Mouse (Mus musculus) spleen, adult 12 weeks (tissue): ENCODE data around the gene Ano8.
"Not testable (repeated sequence)": the region's sequence is repeated elsewhere in the genome, so short reads cannot be mapped to it uniquely, and the experiment has no call there.

Experiments used
- DNase-seq: peaks from one replicate; pipeline ENCODE4 v3.0.0; 2022; ENCODE audit warnings: low spot score

The Ano8 gene

DNA sequence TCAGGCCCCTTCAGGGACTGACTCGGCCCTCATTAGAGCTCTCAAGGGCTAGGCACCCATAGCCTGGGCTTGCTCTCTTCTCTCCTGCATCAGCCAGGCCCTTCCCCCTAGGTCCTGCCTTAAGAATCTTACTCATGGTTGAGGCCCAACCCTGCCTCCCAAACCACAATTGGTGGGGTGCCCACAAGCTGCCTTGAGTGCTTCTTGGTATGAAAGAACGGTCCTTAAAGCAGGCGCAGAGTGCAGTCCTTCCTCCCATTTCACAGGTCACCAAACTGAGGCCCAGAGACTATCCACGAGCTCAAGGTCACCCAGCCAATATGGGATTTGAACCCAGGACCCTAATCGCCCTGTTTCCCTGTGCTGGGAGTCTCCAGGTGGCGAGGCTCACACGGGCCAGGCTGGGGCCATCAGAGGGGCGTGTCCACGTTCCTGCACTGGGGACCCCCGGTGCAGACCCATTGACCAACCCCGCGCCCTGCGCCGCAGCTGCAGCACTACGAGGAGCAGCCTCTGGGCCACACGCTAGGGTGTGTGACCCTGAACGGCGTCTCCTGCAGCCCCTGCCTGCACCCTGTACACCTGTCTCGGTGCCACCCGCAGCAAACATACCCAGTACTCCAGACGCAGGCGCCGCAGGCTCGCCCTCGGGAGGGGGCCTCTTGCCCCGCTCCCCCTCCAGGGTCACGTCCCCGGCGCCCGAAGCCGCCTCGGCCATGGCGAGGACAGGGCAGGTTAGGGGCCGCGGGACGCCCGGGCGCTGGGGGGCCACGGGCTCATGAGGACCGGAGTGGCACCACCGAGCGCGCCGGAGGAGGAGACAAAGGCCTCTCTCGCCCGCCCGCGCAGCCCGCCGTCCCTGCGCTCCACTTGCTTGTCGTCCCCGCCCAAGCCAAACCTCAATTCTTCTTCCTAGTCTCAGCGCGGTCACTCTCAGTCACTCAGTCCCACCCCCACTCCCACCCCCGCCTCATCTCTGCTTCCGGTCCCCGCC is at the start of gene Ano8:
Gene Ano8 (minus strand): TSS at position 822 of the 994 bp plus-strand sequence.
- DNase-seq = peak; percentile 59

DNA sequence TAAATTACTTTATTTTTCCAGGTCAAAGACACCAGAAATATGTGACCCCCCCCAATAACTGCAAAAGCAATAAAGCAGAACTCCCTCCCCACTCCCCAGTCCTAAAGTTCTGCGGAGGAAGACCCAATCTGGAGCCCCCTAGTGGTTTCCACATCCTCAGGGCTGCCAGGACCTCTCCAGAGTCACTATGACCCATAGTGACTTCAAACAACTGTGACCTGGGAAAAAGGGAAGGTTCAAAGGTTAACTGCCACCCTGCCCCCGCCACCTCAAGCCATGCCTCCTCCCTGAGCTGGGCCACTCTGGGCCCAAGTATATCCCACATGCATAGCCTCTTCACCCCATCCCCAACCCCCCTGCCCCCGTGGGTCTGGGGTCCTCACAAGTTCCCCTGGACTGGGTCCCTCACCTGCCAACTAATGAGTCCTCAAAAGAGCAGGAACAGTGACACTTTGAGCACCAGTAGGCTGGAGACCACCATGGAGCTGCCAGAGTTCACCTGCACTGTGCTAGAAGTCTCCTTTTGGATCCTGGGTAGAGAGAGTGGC is 48.6 kb upstream of the Ano8 start:
- no peak for DNase-seq

DNA sequence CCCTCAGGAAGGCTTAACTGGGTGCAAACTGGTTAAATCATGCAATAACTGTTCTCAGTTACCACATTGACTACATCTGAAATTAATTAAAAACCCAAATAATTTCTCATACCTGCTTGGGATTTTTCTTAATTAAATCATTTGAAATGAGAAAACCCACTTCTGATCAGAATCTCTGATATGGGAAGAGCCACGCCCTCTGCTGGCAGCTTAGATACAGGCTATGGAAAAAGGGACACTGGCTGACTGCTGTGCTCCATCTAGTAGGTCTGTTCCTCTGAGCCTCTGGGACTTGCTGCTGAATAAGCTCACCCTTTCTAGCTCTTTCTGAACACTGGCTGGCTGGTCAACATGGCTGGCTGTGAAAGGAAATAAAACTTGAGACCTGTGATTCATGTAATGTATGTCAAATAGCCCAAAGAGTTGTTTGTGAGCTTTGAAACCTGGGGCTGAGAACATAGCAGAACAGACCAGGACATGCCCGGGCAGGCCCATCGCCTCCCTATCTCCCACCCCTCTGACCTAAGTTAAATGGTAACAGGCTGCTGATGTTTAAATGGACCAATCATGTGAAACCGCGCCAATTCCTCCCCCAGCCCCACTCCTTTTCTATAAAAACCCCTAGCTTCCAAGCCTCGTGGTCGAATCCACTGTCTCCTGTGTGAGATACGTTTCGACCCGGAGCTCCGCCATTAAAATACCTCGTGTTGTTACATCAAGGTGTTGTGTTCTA is 45.1 kb upstream of the Ano8 start:
- not testable (repeated sequence) for DNase-seq

DNA sequence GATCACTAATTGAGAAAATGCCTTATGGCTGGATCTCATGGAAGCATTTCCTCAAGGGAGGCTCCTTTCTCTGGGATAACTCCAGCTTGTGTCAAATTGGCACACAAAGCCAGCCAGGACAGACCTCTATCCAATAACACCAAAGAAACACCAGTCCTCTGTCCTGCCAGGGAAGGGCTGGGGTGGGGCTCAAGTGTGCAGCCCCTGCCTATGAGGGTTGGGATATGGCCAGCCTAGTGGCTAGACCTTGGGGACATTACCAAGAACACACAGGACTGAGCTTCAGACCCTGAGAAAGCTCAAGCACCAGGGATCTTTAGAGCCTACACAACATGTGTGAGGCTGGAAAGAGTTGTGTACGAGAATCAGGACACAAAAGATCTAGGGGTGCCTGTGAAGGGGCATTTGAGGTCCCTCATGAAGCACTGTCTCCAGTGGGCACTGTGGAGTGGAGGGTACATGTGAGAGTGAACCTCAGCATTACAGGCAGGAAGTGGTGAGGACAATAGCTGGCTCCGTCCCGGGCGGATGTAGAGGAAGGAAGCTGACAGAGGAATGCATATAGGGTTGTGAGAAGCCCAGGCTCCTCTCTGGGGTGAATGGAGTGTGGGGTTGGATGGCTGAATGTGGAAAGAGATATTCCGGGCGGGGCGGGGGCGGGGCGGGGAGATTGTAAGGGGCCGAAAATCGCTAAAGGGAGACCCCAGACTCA is 42.8 kb upstream of the Ano8 start:
- DNase-seq = no peak

DNA sequence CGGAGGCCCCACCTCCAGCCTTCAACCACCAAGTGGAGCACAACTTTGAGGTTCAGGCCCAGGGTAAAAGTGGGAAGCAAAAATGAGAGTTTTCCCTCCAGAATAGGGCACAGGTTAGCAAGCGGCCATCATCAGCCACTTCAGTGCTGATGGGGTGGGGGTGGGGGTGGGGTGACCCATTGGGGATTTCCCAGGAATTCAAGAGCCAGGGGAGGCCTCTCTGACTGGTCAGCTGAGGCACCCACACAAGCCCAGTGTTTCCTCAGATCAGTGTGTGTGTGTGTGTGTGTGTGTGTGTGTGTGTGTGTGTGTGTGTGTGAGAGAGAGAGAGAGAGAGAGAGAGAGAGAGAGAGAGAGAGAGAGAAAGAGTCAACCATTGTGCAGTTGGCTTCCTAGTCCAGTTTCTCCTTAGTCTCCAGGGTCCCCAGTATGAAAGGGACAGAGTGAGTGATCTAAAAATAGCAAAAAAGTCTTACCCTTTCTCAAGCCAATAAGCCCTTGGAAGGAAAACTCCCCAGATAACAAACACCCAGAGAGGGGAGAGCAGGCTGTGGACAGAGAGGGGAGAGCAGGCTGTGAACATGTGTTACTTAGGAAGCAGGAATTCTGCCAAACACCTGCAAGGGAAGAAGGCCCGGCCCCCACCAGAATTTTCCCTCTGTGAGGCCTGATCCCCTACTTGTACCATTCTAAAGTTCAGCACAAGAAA is 41.6 kb upstream of the Ano8 start:
- DNase-seq = no peak

DNA sequence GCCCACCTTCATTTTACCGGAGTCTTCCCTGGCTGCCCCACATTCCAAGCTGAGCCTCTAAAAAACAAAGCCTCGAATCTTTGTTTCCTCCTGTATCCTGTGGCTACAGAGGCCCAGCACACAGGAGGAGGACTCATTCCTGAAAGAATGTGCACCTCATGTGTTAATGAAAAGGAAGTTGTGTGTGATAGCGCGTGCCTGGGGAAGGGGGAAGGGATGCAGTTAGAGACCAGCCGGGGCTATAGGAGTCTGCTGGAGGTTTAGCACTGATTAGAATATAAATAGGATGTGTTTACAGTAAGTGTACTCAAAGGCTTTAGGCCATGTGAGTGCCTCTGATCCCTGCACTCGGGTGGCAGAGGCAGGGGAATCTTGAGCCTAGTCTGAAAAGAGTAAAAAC is 40.5 kb upstream of the Ano8 start:
- DNase-seq = no peak

DNA sequence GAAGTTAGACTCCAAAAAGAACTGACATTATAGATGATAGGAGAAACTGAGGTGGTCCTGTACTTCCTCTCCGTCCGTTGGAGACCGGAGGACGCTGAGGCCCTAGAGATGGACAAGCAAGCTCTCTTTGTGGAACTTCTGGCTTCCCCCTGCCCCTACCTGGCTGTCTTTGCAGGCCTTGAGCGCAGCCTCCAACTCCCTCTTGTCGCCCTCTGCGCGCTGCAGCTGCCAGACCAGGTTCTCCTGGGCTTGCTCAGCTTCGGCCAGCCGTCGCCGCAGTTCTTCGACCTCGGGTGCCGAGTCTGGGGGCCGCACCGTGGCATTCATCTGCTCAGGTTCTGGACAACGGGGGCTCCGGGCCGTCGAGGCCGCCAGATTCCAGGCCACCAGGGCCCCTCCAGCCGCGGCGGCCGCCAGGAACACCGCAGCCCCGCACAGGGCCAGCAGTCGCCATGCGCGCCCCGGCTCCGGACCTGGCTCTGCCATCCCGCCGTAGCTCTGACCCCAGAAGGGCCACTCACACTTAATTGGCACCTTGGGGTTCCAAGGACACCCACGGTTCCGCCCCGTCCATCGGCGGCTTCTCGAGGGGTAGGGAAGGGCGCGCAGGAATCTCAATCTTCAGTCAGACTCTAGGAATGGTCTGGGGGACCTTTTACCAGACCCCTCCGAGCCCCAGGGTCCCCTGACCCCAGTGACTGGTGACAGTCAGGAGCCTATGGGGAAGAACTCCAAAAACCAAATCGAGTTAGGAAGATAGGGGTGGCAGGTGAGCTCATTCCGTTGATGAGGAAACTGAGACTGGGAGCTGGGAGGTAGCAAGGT is 39.7 kb upstream of the Ano8 start, which contains the start of gene Ccdc194:
Gene Ccdc194 (minus strand): TSS at position 486 of the 825 bp plus-strand sequence.
- DNase-seq = no peak

DNA sequence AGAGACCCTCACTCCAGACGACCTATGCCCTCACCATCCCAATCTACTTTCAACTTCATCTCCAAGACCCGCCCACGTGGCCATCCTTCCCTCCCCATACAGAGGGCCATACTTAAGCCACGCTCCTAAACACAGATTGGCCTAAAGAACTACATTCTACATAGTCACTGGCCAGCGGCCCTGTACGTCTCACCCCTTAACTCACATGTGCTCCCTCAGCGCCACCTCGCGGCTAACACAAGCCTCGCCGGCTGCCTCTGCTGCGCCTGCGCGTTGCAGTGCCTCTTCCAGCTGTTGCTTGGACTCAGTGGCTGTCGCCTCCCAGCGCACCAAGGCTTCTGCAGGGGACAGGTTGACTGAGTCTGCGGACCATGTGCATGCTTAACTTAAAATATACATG is 35.9 kb upstream of the Ano8 start:
- DNase-seq = peak; percentile 80

DNA sequence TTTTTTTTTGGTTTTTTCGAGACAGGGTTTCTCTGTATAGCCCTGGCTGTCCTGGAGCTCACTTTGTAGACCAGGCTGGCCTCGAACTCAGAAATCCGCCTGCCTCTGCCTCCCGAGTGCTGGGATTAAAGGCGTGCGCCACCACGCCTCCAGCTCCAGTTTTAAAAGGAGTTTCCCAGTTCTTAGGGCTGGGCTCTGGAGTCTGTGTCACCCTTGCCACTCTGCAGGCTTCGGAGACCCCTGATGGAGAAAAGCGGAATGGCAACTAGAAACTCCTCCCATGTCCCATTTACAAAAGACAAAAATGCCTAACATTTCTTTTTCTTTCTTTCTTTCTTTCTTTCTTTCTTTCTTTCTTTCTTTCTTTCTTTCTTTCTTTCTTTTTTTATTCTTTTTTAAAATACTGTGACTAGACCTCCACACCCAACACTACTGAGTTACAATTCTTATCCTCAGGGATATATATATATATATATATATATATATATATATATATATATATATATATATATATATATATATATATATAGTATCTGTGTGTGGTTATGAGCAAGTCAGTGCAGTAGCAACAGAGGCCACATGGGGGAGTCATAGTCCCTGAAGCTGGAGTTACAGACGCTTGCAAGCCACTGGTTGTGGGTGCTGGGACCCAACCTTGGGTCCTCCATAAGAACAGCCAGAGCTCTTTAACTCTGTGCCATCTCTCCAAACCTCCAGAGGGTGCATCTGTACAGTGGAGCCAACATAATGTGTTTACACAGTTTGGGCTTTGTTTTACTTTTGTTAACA is 33.5 kb upstream of the Ano8 start:
- not testable (repeated sequence) for DNase-seq

DNA sequence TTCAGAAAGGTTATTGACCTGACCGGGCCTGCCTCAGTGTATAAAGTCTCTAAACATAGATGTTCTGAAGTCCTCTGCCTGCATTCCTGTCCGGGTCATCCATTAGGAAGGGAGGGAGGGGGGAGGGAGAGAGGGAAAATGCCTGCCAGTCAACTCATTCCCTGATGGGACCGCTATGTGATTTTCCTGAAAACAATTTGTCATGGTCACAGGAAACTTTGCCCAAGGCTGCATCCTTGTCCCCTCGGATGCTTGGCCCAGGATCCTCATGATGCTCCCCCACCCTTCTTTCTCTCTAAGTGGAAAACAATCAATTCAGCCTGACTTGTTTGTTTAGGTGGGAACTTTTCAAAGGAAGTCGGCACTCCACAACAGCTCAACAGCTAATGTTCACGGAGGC is 31.0 kb upstream of the Ano8 start:
- DNase-seq = no peak

DNA sequence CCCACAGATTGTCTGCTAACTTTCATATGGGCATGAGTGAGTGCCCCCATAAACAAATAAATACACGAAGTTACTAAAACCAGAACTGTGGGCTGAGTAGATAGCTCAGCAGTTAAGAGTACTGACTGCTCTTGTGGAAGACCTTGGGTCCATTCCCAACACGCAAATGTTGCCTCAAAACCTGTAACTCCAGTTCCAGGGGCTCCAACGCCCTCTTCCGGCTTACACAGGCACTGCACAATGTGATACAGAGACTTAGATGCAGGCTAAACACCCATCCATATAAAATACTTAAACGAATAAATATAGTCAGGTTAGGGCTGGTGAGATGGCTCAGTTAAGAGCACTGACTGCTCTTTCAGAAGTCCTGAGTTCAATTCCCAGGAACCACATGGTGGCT is 29.3 kb upstream of the Ano8 start:
- no peak for DNase-seq

DNA sequence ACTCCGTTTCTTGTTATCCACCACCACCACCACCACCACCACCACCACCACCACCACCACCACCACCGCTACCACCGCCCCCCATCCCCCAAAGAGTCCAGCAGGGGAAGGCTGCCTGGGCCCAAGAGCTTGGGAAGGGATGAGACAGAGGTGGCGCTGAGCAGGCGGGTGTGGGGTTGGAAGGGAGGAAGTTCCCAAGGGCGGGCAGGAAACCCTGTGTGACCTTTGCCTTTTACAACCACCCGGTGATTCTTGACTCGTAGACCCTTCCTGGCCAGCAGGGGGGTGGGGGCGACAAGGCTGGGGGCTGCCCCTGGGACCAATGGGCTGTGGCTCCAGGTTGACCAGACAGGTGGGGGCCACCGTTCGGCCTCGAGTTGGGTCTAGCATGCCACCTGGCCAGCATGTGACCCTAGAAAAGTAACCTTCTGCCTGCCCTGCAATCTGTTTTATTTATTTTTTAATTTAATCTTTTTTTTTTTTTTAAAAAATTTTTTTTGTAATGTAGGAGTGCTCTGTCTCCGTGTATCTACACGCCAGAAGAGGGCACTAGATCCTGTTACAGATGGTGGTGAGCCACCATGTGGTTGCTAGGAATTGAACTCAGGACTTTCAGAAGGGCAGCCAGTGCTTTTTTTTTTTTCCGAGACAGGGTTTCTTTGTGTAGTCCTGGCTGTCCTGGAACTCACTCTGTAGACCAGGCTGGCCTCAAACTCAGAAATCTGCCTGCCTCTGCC is 27.4 kb upstream of the Ano8 start:
- no peak for DNase-seq

DNA sequence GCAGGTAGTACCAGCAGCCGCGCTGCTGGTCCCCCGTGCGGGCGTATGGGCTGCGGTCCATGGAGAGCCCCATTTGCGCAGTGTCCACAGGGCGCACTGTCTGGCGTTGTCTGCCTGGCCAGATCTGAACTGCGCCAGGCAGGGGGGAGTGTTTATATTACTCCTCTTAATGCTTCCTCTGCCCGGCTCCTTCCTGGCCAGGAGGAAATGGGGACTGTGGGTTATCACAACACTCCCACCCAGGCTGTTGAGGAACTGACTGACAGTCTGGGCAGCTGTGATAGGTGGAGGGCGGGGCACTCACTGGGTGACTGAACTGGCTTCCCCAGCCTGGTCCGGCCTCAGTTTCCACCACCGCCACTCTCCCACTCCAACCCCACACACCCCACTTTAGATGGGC is 25.9 kb upstream of the Ano8 start, which contains the start of gene Plvap:
Gene Plvap (minus strand): TSS at position 109 of the 400 bp plus-strand sequence.
- no peak for DNase-seq

DNA sequence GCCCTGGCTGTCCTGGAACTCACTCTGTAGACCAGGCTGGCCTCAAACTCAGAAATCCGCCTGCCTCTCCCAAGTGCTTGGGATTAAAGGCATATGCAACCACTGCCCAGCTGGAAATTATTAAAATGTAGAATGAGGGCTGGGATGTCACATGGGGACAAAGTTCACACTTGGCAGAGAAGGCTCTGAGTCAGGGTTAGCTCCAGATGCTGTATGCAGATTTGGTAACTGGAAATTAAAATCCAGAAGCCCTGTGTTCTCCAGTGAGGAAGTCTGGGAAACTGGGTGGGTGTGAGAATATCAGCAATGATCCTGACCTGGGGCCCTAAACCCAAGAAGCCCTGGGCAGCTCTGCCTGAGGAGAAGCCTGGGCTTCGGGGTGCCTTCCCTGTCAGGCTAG is 23.6 kb upstream of the Ano8 start:
- no peak for DNase-seq

DNA sequence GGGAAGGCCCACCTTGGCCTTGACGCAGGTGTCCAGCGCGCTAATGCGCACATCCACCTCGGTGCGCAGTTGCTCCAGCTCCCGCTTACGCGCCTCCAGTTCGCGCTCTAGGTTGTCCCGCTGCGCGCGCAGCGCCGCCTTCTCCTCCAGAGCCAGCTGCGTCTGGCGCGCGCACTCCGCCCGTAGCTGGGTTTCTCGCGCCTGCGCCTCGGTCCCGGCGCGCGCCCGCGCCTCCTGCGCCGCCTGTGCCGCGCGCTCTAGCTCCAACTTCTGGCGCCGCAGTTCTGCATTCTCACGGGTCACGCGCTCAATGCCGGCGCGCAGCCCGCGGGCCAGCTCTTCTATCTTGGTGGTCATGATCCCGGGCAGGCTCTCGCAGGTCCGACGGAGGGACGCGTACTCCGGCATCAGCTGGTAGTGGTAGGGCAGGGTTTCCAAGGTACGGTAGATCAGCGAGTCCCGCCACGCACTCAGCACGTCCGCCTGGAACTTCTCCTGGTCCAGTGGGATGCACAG is 21.9 kb upstream of the Ano8 start:
- no peak for DNase-seq

DNA sequence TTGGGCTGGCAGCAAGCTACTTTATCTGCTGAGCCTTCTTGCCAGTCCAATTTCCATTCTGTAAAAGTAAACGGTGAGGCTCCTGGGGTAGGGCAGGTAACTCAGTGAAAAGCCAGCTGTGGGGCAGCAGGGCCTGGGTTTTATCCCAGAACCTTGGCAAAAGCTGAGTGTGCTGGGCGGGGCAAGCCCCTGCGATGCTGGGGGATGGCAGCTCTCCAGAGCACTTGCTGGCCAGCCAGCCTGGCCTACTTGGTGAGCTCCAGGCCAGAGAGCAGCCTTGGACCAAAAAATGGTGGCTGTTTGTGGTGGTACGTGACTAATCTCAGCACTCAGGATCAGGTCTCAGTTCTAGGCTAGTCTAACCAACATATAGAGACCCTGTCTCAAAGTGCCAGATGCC is 20.2 kb upstream of the Ano8 start:
- no peak for DNase-seq

DNA sequence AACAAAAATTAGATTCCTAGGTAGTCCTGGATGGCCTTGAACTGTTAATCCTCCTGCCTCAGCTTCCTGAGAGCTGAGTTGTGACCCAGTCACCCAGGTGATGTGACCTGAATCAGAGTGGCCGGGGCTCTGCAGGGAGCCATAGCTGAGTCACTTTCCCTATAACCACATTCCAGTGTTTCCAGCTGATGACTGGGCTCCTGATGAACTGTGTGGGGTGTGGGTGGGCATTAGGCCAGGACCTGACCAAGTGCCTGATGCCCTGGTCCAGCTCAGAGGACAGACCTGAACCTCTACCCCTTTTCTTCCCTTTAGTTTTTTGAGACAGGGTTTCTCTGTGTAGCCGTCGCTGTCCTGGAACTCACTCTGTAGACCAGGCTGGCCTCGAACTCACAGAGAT is 19.6 kb upstream of the Ano8 start:
- no peak for DNase-seq

DNA sequence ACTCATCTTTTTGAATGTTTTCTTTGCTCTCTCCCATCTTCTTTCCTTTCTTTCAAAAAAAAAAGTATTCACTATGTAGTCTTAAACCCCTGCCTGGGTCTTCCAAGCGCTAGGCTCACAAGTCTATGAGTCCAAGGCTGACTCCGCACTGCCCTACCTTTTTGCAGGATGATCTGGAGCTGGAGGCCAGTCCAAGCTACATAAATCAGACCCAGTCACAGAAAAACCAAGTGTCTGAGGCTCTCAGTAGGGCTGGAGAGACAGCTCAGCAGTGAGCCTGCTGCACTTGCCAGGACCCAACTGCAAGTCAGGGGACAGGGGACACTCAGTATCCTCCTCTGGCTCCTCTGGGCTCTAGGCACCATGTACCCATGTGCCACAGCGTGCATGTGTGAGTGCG is 18.6 kb upstream of the Ano8 start:
- no peak for DNase-seq
